Mouse (Mus musculus): ENCODE data around the gene Crisp2. TPM values are rescaled to one million over a fixed set of nuclear protein-coding genes. Genes with fewer than 3 reads are reported as not detected.
"Not testable (repeated sequence)": the region's sequence is repeated elsewhere in the genome, so short reads cannot be mapped to it uniquely, and the experiment has no call there.

The Crisp2 gene
- total RNA-seq (2021): not detected
- long read RNA-seq, experiment 1: 0 reads
- long read RNA-seq, experiment 2: 0 reads

DNA sequence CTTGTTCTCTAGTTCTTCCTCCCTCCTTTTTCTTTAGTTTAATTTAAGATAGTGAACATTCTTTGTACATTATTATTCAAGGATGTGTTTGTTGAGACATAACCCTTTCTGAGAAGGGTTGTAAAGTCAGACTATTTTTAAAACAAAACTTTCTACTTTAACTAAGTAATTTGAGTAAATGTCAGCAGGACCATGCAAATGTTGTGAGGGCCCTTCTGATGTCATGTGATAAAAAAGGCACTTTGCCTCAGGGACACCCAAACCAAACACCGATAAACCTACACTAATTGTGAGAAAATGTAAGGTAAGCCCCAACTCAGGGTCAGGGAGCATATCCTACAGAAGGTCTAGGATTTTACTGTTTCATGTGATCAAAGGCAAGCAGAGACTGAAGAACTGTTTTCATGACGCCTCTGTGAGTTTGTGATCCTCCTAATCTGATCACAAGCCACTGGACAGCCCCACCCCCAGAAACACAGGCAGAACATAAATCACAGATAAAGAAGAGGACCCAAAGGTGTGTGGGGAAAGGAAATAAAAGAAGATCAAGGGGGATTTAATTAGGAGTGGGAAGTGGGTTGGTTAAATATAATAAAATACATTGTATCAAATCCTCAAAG, at the start of gene Crisp2:
Gene Crisp2, minus strand, starts transcription at position 51 of the 620 bp plus-strand sequence.
- DNase-seq (ENCODE audit: low spot score): no peak

GRCm38 (mm10) chr17:40855065-40855464, 48.3 kb upstream of the Crisp2 start:
- no peak for DNase-seq (ENCODE audit: low spot score)

DNA sequence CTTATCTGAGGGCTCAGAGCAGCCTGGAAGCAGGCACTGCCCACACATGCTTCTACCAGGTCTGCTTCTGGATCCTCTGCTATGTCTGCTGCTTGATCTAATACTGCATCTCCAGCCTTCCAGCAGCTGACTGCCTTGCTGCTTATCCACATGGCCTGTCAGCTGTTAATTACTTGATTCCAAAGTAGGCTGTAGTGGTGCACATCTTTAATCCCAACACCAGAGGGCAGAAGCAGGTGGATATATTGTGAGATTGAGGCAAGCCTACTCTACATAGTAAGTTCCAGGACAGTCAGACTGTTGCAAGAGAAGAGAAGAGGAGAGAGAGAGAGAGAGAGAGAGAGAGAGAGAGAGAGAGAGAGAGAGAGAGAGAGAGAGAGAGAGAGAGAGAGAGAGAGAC, 30.5 kb upstream of the Crisp2 start:
- peak; percentile 4 for DNase-seq (ENCODE audit: low spot score)

DNA sequence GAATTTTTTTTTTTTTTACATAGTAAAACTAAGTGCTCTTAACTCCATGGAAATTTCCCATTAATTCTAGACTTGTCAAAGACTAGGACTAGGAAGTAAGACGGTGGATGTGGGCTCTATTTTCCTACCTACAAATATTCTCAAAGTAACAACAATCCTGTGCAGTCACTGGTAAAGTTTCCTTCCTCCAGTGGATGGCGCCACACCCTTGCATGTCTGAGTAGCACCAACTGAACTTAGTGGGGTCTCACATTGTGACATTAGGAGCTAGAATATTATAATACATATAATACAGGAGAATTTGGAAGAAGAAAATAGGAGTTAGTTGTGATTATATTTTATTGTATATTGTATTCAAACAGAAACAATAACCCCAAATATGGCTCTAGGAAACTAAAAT, 25.1 kb upstream of the Crisp2 start:
- no peak for DNase-seq (ENCODE audit: low spot score)

DNA sequence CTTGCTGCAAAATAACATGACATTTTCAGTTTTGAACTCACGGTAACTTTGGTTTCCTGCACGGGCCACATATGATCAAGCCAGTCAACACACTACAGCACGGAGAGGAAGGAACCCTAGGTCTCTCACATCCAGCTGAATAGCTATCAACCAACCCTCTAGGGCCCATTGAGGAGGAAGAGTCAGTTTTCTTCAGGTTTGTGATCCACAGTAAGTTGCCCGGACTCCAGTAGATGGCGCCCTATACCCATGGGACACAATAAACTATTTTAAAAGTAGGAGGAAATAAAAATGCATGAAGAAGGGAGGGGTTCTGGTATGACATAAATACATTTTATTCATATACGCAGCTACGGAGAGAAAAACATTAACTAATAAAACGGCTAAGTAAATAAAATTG, 17.7 kb upstream of the Crisp2 start:
- DNase-seq (ENCODE audit: low spot score): peak; percentile 9

DNA sequence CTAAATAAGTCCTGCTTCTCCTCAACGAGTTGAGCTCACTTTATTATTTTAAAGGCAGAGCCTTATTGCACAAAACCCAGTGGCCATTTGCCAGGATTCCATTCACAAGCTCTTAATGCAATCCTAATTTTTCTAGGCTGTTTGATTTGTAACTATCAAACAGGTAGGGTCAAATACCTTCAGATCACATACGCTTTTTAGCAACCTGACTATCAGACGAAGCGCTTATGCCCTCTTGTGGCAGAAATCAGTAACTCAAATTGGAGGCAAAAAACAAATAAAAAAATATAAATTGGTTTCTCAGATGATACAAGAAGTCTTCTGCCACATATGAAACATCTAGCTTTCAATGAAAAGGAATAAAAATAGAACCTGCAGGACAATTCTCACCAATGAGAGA, 17.0 kb upstream of the Crisp2 start:
- no peak for DNase-seq (ENCODE audit: low spot score)

GRCm38 (mm10) chr17:40821477-40821876, 14.7 kb upstream of the Crisp2 start:
- no peak for DNase-seq (ENCODE audit: low spot score)

- DNase-seq (ENCODE audit: low spot score): no peak
Observed at GRCm38 (mm10) chr17:40817340-40817943, 10.6 kb upstream of the Crisp2 start.

DNA sequence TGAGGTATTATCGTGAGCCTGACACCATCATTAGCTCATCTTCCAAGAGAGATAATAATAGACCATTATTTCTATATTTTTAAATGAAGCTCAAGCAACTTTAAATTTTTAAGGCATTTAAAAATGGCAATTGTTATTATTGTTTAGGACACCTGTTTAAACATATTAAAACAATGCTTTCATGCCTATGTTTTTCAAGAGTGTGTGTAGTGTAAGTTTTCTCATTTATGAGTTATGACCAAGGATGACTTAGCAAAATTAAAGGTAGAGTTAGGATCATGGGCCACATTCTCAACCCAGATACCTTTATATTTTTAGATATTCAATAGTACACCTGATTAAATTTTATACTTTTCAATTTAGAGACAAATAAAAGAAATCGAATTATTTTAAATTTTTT, 5.5 kb upstream of the Crisp2 start:
- no peak for DNase-seq (ENCODE audit: low spot score)

DNA sequence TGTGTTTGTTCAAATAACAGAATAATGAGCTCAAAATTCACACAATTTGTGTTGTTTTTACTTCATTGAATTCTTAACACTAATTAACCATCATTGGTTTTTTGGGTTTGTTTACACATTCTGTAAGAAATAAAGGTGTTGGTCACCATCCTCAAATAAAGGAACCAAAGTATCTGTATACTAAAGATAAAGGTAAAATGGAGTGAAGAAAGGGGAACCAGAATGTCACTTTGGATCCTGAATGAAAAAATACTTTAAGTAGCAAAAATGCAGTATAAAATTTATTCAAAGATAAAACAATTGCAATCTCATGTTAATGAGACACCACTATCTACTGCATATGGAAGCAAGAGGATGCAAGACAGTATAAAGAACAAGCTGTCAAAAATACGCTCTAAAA, 4.8 kb upstream of the Crisp2 start:
- no peak for DNase-seq (ENCODE audit: low spot score)

GRCm38 (mm10) chr17:40810934-40811333, 4.1 kb upstream of the Crisp2 start, which contains the start of gene Rhag:
Gene Rhag (plus strand): TSS chr17:40811126.
- DNase-seq (ENCODE audit: low spot score): no peak

- no peak for DNase-seq (ENCODE audit: low spot score)
Observed at GRCm38 (mm10) chr17:40808071-40808470, 1.3 kb upstream of the Crisp2 start.

GRCm38 (mm10) chr17:40806550-40806949, 253 bp downstream of the Crisp2 start:
- no peak for DNase-seq (ENCODE audit: low spot score)

GRCm38 (mm10) chr17:40802707-40803340, 4.0 kb downstream of the Crisp2 start:
- DNase-seq (ENCODE audit: low spot score): no peak

DNA sequence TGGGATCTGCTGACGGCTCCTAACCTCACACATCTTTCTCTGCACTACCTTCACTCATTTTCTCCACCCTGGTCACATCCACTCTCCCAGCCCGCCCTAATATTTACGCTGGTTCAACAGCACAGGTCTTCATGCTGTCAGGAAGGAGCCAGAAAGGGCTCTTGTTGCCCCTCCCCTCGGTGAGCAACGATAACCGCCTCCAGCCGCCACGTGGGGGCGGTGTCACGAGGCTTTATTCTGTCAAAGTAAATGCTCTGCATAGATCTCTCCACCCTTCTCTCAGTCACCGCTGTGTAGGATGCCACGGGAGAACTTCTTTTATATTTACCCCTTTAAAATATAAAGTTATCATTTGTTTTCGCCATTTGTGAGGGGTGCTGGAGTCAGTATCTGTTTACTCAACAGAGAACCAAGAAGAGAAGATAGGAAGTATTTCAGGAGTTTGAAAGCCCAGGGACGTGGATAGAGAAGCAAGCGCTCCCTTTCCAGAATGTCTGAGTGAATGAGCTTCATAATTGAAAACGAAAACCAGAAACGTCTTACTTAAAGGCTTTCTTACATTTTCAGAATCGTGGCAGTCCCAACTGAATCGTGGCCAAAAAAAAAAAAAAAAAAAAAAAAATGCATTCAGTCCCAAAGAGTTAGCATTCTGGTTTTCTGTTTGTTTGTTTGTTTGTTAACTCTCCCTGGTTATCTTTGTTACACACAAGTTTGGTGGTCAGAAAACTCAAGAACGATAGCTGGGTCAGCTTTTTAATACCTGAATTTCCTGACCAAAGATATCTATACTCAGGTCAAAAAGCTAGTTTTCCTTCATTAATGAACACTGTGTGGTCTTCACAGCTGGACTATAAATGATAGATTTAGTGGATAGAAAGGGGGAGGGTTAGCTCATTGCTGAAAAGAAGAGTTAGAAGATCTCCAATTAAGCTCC, 12.6 kb downstream of the Crisp2 start:
- no peak for DNase-seq (ENCODE audit: low spot score)

- DNase-seq (ENCODE audit: low spot score): no peak
Observed at GRCm38 (mm10) chr17:40789877-40790276, 16.9 kb downstream of the Crisp2 start.

- DNase-seq (ENCODE audit: low spot score): no peak
Observed at GRCm38 (mm10) chr17:40767120-40767519, 39.7 kb downstream of the Crisp2 start.

- no peak for DNase-seq (ENCODE audit: low spot score)
Observed at GRCm38 (mm10) chr17:40763662-40764061, 43.1 kb downstream of the Crisp2 start.

DNA sequence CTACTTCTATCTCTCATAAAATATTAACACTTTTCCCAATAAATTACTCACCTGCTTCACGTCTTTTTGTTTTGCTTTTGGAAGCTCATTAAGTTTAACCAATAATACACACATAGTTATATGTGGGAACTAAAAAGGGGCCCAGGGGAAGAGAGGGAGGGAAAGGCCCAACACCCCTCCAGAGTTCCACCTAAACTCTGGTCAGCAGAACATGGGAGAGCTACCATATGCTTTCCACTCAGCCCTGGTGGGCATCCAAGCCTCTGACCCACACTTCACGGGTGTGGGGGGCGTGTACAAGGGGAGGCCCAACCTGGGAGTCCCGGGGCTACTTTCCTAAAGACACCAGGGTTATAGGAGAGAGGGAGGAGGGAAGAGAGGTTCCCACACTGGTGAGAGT, 75.1 kb downstream of the Crisp2 start:
- DNase-seq (ENCODE audit: low spot score): no peak

DNA sequence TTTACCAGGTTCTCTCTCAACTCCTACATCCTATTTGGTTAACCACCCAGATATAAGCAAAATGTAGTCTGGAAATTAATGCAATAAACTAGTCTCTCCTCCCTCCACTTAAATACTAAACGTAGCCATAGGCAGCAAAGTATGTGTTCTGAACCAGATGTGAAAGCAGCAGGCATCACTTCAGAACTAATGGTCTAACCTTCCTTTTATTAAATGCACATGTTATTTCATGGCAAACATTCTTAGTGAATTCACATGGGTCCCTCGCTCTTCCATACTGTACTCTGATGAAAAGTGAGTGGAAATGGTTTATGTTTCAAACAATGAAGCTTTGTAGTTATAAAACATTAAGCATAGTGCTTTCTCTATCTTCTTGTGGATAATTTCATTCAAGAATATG, 75.5 kb downstream of the Crisp2 start:
- no peak for DNase-seq (ENCODE audit: low spot score)

GRCm38 (mm10) chr17:40726820-40727219, 80.0 kb downstream of the Crisp2 start, which contains the start of gene Esp1:
Gene Esp1 (plus strand): TSS chr17:40727120.
- no peak for DNase-seq (ENCODE audit: low spot score)

GRCm38 (mm10) chr17:40717055-40717454, 89.7 kb downstream of the Crisp2 start:
- DNase-seq (ENCODE audit: low spot score): not testable (repeated sequence)
